Mouse (Mus musculus) liver, adult 2 months (tissue): ENCODE measurements at regions not wholly inside any gene's neighbourhood (a gene's known extent, or its start where the extent isn't known, plus 50 kb on each side); places are given as distances from the start of the nearest gene placed in this dataset.

Experiments used
- CTCF ChIP-seq: fragments of 200-500 bp; IDR thresholded peaks from 2 replicates; pipeline ENCODE4 v1.5.1; 2011; ENCODE audit warnings: low read depth, low read length, control low read depth
- POLR2A ChIP-seq: fragments of 200-500 bp; IDR thresholded peaks from 2 replicates; pipeline ENCODE4 v1.6.1; 2011; ENCODE audit warnings: low read length, control low read depth; ENCODE audit not compliant: insufficient read depth; ENCODE audit errors: extremely low read depth

DNA sequence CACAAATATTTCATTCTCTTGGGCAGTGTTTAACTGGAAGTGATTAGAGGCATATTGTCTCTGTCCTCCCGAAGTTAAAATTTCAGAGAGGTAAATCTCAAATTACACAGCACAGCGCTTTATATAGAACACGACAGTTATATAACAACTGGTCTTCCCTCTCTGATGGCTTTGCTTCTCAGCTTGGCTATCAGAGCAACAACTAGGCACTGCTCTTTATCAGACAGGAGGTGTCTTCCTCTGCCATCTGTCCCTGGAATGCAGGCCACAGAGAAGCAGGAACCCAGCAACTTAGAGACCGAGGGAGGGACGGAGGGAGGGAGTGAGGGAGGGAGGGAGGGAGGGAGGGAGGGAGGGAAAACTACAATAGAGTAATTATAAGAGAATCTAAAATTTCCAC is 129.4 kb upstream of the Tll1 start:
- no peak for TF ChIP-seq CTCF
- TF ChIP-seq POLR2A, result no peak
